27 mouse cellular contexts compared by ENCODE assay signal in genomic region chr15:60431916-60432315, GRCm38 (mm10).
"Had no signal": no experiment of that assay in that cellular context is flagged by ENCODE, and none has a peak within 500 bp of the region (broad histone marks: within the 10 kb centered on the region; RNA-seq: fewer than 3 reads in every experiment).

No protein-coding gene starts in this region.

- DNase-seq: cerebellum, adult 8-10 months; cerebellum, adult 9-10 months; cerebellum, postnatal 10 days; cerebellum, postnatal 14 days; cerebellum, postnatal 25 days; cerebellum, postnatal 36 days; embryo, embryonic 11 days; forebrain, postnatal 0 days; gastrocnemius, adult 2 months; gastrocnemius, postnatal 10 days; gastrocnemius, postnatal 14 days; gastrocnemius, postnatal 25 days; gastrocnemius, postnatal 36 days; heart, adult 11 months; heart, adult 18-20 months; heart, adult 2 months had no signal

- H3K27ac ChIP-seq: embryonic facial prominence, embryonic 10.5 days; embryonic facial prominence, embryonic 12.5 days; embryonic facial prominence, embryonic 13.5 days; embryonic facial prominence, embryonic 15.5 days; forebrain, embryonic 10.5 days; forebrain, embryonic 12.5 days; forebrain, embryonic 13.5 days; forebrain, embryonic 15.5 days; gastrocnemius, adult 2 months; heart, adult 2 months had no signal

- H3K4me3 ChIP-seq: embryonic facial prominence, embryonic 10.5 days; embryonic facial prominence, embryonic 12.5 days; embryonic facial prominence, embryonic 13.5 days; embryonic facial prominence, embryonic 15.5 days; erythroblast, embryonic 14.5 days; forebrain, embryonic 10.5 days; forebrain, embryonic 12.5 days; forebrain, embryonic 13.5 days; forebrain, embryonic 15.5 days; gastrocnemius, adult 2 months; heart, adult 2 months had no signal

- H3K4me2 ChIP-seq: embryonic facial prominence, embryonic 12.5 days; embryonic facial prominence, embryonic 13.5 days; embryonic facial prominence, embryonic 15.5 days; forebrain, embryonic 12.5 days; forebrain, embryonic 13.5 days; forebrain, embryonic 15.5 days had no signal

- ATAC-seq: forebrain, embryonic 13.5 days; forebrain, embryonic 14.5 days; forebrain, embryonic 15.5 days; forebrain, embryonic 16.5 days; forebrain, postnatal 0 days had no signal

- H3K4me1 ChIP-seq: embryonic facial prominence, embryonic 10.5 days; embryonic facial prominence, embryonic 12.5 days; embryonic facial prominence, embryonic 13.5 days; embryonic facial prominence, embryonic 15.5 days; forebrain, embryonic 10.5 days; forebrain, embryonic 12.5 days; forebrain, embryonic 13.5 days; forebrain, embryonic 15.5 days had no signal

- H3K9me3 ChIP-seq: embryonic facial prominence, embryonic 10.5 days; embryonic facial prominence, embryonic 12.5 days; embryonic facial prominence, embryonic 13.5 days; embryonic facial prominence, embryonic 15.5 days; forebrain, embryonic 10.5 days; forebrain, embryonic 12.5 days; forebrain, embryonic 13.5 days; forebrain, embryonic 15.5 days had no signal

- H3K27me3 ChIP-seq: embryonic facial prominence, embryonic 12.5 days; embryonic facial prominence, embryonic 13.5 days; embryonic facial prominence, embryonic 15.5 days; forebrain, embryonic 12.5 days; forebrain, embryonic 13.5 days; forebrain, embryonic 15.5 days had no signal

- H3K36me3 ChIP-seq: embryonic facial prominence, embryonic 10.5 days; embryonic facial prominence, embryonic 12.5 days; embryonic facial prominence, embryonic 13.5 days; embryonic facial prominence, embryonic 15.5 days; forebrain, embryonic 10.5 days; forebrain, embryonic 12.5 days; forebrain, embryonic 15.5 days had no signal

- H3K9ac ChIP-seq: embryonic facial prominence, embryonic 12.5 days; embryonic facial prominence, embryonic 13.5 days; embryonic facial prominence, embryonic 15.5 days; forebrain, embryonic 12.5 days; forebrain, embryonic 13.5 days; forebrain, embryonic 15.5 days; forebrain, postnatal 0 days had no signal
